Mouse (Mus musculus) lung, embryonic 15.5 days (tissue): Measurements from ENCODE around the gene Gpsm1. TPM values are rescaled to one million over a fixed set of nuclear protein-coding genes. Genes with fewer than 3 reads are reported as not detected.

ENCODE experiments used
- ATAC-seq: fragments of 200-750 bp; cut with Nextera tagmentation; 2 replicates; pipeline ENCODE4 v1.8.0; 2017; ENCODE audit warnings: moderate number of reproducible peaks, borderline replicate concordance; ENCODE audit not compliant: low FRiP score, low TSS enrichment; ENCODE audit errors: extremely low read depth
- H3K27ac ChIP-seq: fragments of 300-500 bp; sonication (generic); 2 replicates; pipeline ENCODE4 v1.5.1; 2015; ENCODE audit warnings: moderate library complexity, mild to moderate bottlenecking, inconsistent platforms
- H3K27me3 ChIP-seq: fragments of 300-500 bp; sonication (generic); 2 replicates; pipeline ENCODE4 v1.6.1; 2015; ENCODE audit warnings: inconsistent platforms
- H3K36me3 ChIP-seq: fragments of 300-500 bp; sonication (generic); 2 replicates; pipeline ENCODE4 v1.6.1; 2015; ENCODE audit warnings: inconsistent platforms
- H3K4me1 ChIP-seq: fragments of 300-500 bp; sonication (generic); 2 replicates; pipeline ENCODE4 v1.6.1; 2015; ENCODE audit warnings: inconsistent platforms
- H3K4me2 ChIP-seq: fragments of 300-500 bp; sonication (generic); 2 replicates; pipeline ENCODE4 v1.6.1; 2015; ENCODE audit warnings: inconsistent platforms, mild to moderate bottlenecking, moderate library complexity
- H3K4me3 ChIP-seq: fragments of 300-500 bp; sonication (generic); 2 replicates; pipeline ENCODE4 v1.5.1; 2015; ENCODE audit warnings: mild to moderate bottlenecking, inconsistent platforms
- H3K9ac ChIP-seq: fragments of 300-500 bp; sonication (generic); 2 replicates; pipeline ENCODE4 v1.6.1; 2015; ENCODE audit warnings: inconsistent platforms
- H3K9me3 ChIP-seq: fragments of 300-500 bp; sonication (generic); 2 replicates; pipeline ENCODE4 v1.6.1; 2016; ENCODE audit warnings: inconsistent platforms
- WGBS: fragments of 180-500 bp; shearing (Covaris S2); methylation state at CpG from one replicate; pipeline ENCODE4 v1.1.7; 2015; 5-methylcytosine and 5-hydroxymethylcytosine counted together
- polyA plus RNA-seq: library from polyadenylated mRNA; unstranded; fragments of >200 nt; fragmentation: Nextera tagmentation; extraction: Ambion mirVana; gene quantifications from 2 replicates; pipeline ENCODE4 v1.2.1, GENCODE M21; 2015

The Gpsm1 gene
- 54.6 and 55.3 TPM in 2 replicates for polyA plus RNA-seq

- H3K27ac ChIP-seq: peak within 1 kb of the TSS; percentile 97
- under 1% methylated on average over 48 of the region's 66 CpGs for WGBS
- H3K4me3 ChIP-seq: peak within 1 kb of the TSS; percentile 68
- H3K36me3 ChIP-seq: no peaks in the 10 kb centered on the region
- peak within 1 kb of the TSS; percentile 68 for H3K4me2 ChIP-seq
- H3K4me1 ChIP-seq: peaks cover 57% of the 10 kb centered on the region
- no peaks in the 10 kb centered on the region for H3K9me3 ChIP-seq
- H3K9ac ChIP-seq: peak within 1 kb of the TSS; percentile 84
- peak; percentile 71 for ATAC-seq
- H3K27me3 ChIP-seq: no peaks in the 10 kb centered on the region
These were observed at the start of gene Gpsm1 for GRCm38 (mm10) chr2:26315072-26315924. Gene Gpsm1 (plus strand): TSS chr2:26315515.

- no peaks in the 10 kb centered on the region for H3K27me3 ChIP-seq
- 62% methylated on average over 10 of the region's 10 CpGs for WGBS
- no peak overlapping the region for H3K4me3 ChIP-seq
- no peak overlapping the region for H3K4me2 ChIP-seq
- ATAC-seq: no peak
- no peaks in the 10 kb centered on the region for H3K9me3 ChIP-seq
- no peaks in the 10 kb centered on the region for H3K36me3 ChIP-seq
- no peak overlapping the region for H3K9ac ChIP-seq
- no peaks in the 10 kb centered on the region for H3K4me1 ChIP-seq
- no peak overlapping the region for H3K27ac ChIP-seq
These were observed 49.1 kb upstream of the Gpsm1 start for GRCm38 (mm10) chr2:26266066-26266742.

GRCm38 (mm10) chr2:26268216-26268615, 47.1 kb upstream of the Gpsm1 start:
- H3K9ac ChIP-seq: no peak overlapping the region
- no peak overlapping the region for H3K27ac ChIP-seq

GRCm38 (mm10) chr2:26273611-26274010, 41.7 kb upstream of the Gpsm1 start:
- Histone ChIP-seq H3K4me1 (no peaks in the 10 kb centered on the region), H3K27ac (no peak overlapping the region), H3K9ac (no peak overlapping the region), H3K4me2 (no peak overlapping the region), H3K36me3 (no peaks in the 10 kb centered on the region), H3K9me3 (no peaks in the 10 kb centered on the region), H3K4me3 (no peak overlapping the region), H3K27me3 (no peaks in the 10 kb centered on the region)
- no peak for ATAC-seq
- WGBS: 19% methylated on average over 7 of the region's 7 CpGs

More at GRCm38 (mm10) chr2:26268216-26268615, 47.1 kb upstream of the Gpsm1 start:
- ATAC-seq: no peak
- no peak overlapping the region for H3K4me2 ChIP-seq
- H3K4me1 ChIP-seq: no peaks in the 10 kb centered on the region
- 57% methylated on average over 3 of the region's 3 CpGs for WGBS
- H3K36me3 ChIP-seq: no peaks in the 10 kb centered on the region
- H3K9me3 ChIP-seq: no peaks in the 10 kb centered on the region
- H3K27me3 ChIP-seq: no peaks in the 10 kb centered on the region
- H3K4me3 ChIP-seq: no peak overlapping the region

DNA sequence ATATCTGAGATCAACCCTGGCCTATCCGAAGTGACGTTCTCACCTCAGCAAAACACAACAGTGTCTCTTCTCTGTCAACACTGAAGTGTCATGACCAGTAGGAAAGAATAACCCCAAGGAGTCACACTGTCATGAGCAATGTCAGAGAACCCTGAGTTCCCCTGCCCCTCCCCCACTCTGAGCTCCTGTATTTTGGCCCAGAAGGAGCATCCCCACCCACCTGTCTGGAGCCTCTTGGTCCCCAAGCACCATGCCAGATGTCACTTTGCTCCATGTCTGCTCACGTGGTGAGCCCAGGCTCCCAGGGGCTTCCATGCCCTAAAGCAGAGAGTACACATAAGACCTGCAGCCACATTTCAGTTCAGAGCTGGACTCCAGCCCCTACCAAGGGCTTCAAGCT, 35.6 kb upstream of the Gpsm1 start:
- H3K4me1 ChIP-seq: no peaks in the 10 kb centered on the region
- H3K4me2 ChIP-seq: no peak overlapping the region
- H3K9ac ChIP-seq: no peak overlapping the region
- WGBS: 73% methylated on average over 3 of the region's 3 CpGs
- no peaks in the 10 kb centered on the region for H3K27me3 ChIP-seq
- H3K4me3 ChIP-seq: no peak overlapping the region
- H3K36me3 ChIP-seq: no peaks in the 10 kb centered on the region
- ATAC-seq: no peak
- H3K27ac ChIP-seq: no peak overlapping the region
- H3K9me3 ChIP-seq: no peaks in the 10 kb centered on the region

DNA sequence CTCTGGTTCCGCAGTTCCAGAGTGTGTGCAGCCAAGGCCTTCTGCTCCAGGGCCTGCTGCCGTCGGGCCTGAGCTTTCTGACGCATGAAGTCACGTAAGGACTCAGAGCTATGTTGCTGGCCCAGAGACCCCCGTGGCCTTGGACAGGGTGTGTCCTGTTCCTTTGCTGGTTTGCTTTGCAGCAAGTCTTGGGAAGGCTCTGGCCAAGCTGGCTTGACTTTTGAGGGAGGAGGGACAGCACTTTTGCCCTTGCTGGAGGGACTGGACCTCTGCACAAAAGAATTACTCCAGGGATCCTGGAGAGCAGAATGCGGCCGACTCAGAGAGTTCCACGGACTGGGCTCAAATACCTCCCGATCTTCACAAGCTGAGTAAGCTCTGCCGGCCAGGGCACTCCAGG, 34.7 kb upstream of the Gpsm1 start:
- Histone ChIP-seq H3K4me1 (peaks cover 4% of the 10 kb centered on the region), H3K9me3 (no peaks in the 10 kb centered on the region), H3K4me3 (no peak overlapping the region), H3K4me2 (no peak overlapping the region), H3K27ac (no peak overlapping the region), H3K9ac (no peak overlapping the region), H3K36me3 (no peaks in the 10 kb centered on the region), H3K27me3 (no peaks in the 10 kb centered on the region)
- 72% methylated on average over 11 of the region's 11 CpGs for WGBS
- no peak for ATAC-seq

DNA sequence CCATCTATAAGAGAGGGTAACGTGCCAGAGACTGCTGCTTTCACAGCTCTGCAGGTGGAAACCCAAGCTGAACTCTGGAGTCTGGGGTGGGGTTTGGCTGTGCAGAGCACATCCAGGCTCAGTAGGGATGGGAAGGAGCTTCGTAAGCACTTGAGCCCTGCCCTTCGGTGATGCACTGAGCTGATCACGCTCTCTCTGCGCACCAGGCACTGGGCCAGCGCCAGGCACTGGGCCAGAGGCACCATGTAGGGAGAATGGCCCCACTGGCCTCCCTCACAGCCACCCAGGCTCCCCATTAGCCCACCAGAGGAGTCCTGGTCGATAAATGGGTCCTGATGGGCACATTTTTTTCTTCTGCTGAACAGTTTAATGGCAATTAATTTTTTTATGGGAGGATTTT, 29.5 kb upstream of the Gpsm1 start:
- H3K27ac ChIP-seq: no peak overlapping the region
- no peaks in the 10 kb centered on the region for H3K9me3 ChIP-seq
- ATAC-seq: 0 out of 2 replicates have a peak, but pooled peaks have one; percentile 45
- no peaks in the 10 kb centered on the region for H3K27me3 ChIP-seq
- no peak overlapping the region for H3K9ac ChIP-seq
- no peak overlapping the region for H3K4me3 ChIP-seq
- H3K4me2 ChIP-seq: no peak overlapping the region
- no peaks in the 10 kb centered on the region for H3K36me3 ChIP-seq
- 39% methylated on average over 7 of the region's 7 CpGs for WGBS
- peaks cover 13% of the 10 kb centered on the region for H3K4me1 ChIP-seq

DNA sequence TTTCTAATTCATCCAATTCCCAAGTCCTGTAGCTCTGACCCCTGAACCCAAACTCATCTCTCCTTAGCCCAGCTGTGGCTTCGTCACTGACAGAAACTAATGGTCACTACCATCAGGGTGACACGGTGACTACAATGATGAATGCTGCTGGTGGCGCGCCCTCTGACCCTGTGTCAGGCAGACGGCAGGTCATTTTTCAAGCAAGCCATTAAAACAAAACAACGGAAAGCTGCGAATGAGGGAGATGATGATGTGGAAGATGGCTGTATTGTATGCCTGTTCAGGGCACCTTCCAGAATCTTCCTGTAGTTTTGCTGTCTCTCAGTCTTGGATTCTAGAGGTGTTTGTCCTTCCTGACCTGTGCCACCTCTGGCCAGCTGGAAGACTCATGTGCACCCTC, 28.9 kb upstream of the Gpsm1 start:
- Histone ChIP-seq H3K9me3 (no peaks in the 10 kb centered on the region), H3K36me3 (no peaks in the 10 kb centered on the region), H3K4me1 (peaks cover 13% of the 10 kb centered on the region), H3K27me3 (no peaks in the 10 kb centered on the region), H3K9ac (no peak overlapping the region), H3K4me3 (no peak overlapping the region), H3K4me2 (no peak overlapping the region), H3K27ac (no peak overlapping the region)
- 34% methylated on average over 7 of the region's 7 CpGs for WGBS
- 0 out of 2 replicates have a peak, but pooled peaks have one; percentile 42 for ATAC-seq

DNA sequence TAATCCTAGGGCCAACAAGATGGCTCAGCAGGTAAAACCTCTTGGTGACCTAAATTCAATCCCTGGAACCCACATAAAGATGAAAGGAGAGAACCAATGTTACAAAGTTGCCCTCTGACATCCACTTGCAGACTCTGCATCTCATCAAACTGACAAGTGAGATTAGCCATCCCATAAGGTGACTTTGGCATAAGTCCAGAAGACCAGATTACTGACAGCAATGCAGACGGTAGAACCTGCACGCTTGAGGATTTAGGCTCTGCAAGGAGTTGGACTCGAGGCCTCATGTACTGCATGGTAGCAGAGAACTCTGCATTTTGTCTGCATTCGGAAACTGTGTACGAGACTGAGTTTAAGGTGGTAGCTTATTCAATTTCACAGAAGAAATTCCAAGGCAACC, 25.2 kb upstream of the Gpsm1 start:
- ATAC-seq: no peak
- 77% methylated on average over 5 of the region's 5 CpGs for WGBS
- Histone ChIP-seq H3K4me1 (peaks cover 13% of the 10 kb centered on the region), H3K9me3 (no peaks in the 10 kb centered on the region), H3K9ac (no peak overlapping the region), H3K4me2 (no peak overlapping the region), H3K27ac (no peak overlapping the region), H3K36me3 (no peaks in the 10 kb centered on the region), H3K27me3 (no peaks in the 10 kb centered on the region), H3K4me3 (no peak overlapping the region)

- no peak within 1 kb of the TSS for H3K4me2 ChIP-seq
These were observed 20.9 kb upstream of the Gpsm1 start, which contains the start of gene Ccdc187 for GRCm38 (mm10) chr2:26294457-26294856. Gene Ccdc187 (minus strand): TSS chr2:26294557.

GRCm38 (mm10) chr2:26296606-26297195, 18.6 kb upstream of the Gpsm1 start:
- 25% methylated on average over 6 of the region's 6 CpGs for WGBS
- Histone ChIP-seq H3K27ac (peak overlapping the region; percentile 59), H3K9me3 (no peaks in the 10 kb centered on the region), H3K4me1 (peaks cover 51% of the 10 kb centered on the region), H3K36me3 (no peaks in the 10 kb centered on the region), H3K9ac (no peak overlapping the region), H3K4me2 (no peak overlapping the region; the same call in 1 of the 2 replicates), H3K27me3 (no peaks in the 10 kb centered on the region), H3K4me3 (no peak overlapping the region)
- ATAC-seq: peak; percentile 19; the same call in 1 of the 2 replicates

More at GRCm38 (mm10) chr2:26294457-26294856, 20.9 kb upstream of the Gpsm1 start, which contains the start of gene Ccdc187:
- ATAC-seq: no peak
- Histone ChIP-seq H3K4me1 (peaks cover 33% of the 10 kb centered on the region), H3K27me3 (no peaks in the 10 kb centered on the region), H3K9ac (no peak within 1 kb of the TSS), H3K36me3 (no peaks in the 10 kb centered on the region), H3K27ac (no peak within 1 kb of the TSS), H3K9me3 (no peaks in the 10 kb centered on the region), H3K4me3 (no peak within 1 kb of the TSS)
- 54% methylated on average over 2 of the region's 2 CpGs for WGBS
